Mouse (Mus musculus): ENCODE measurements around the gene Cyp2t4.

GRCm38 (mm10) chr7:27162780-27163449 is 9.4 kb downstream of the Cyp2t4 start:
- TF ChIP-seq GATA1 (IDR thresholded peaks at IDR 0.05; ENCODE audit: low read length) (no peak), TAL1 (IDR thresholded peaks at IDR 0.05; ENCODE audit: low read length) (no peak)

Data from erythroblast, embryonic 14.5 days (primary cell).